Mouse (Mus musculus) stomach, postnatal 0 days (tissue): ENCODE measurements around the gene Raly. TPM values are rescaled to one million over a fixed set of nuclear protein-coding genes. Genes with fewer than 3 reads are reported as not detected.
"Not testable (repeated sequence)": the region's sequence is repeated elsewhere in the genome, so short reads cannot be mapped to it uniquely, and the experiment has no call there.

Source experiments
- ATAC-seq: fragments of 200-750 bp; cut with Nextera tagmentation; 2 replicates; pipeline ENCODE4 v1.8.0; 2017; ENCODE audit not compliant: low FRiP score, low TSS enrichment
- DNase-seq: peaks from one replicate; pipeline ENCODE4 v3.0.0-alpha.2; 2016; ENCODE audit warnings: low spot score
- H3K27ac ChIP-seq: fragments of 300-500 bp; sonication (generic); replicated peaks from 2 replicates; pipeline ENCODE4 v1.5.1; 2014; ENCODE audit warnings: mild to moderate bottlenecking, control low read depth
- H3K27me3 ChIP-seq: fragments of 300-500 bp; sonication (generic); 2 replicates; pipeline ENCODE4 v1.6.1; 2014; ENCODE audit warnings: low read length; ENCODE audit not compliant: control insufficient read depth, insufficient read depth
- H3K36me3 ChIP-seq: fragments of 300-500 bp; sonication (generic); 2 replicates; pipeline ENCODE4 v1.6.1; 2014; ENCODE audit warnings: low read length, mixed read lengths; ENCODE audit not compliant: control insufficient read depth, insufficient read depth
- H3K4me1 ChIP-seq: fragments of 300-500 bp; sonication (generic); replicated peaks from 2 replicates; pipeline ENCODE4 v1.6.1; 2014; ENCODE audit warnings: antibody characterized with exemption; ENCODE audit not compliant: control insufficient read depth, insufficient read depth
- H3K4me2 ChIP-seq: fragments of 300-500 bp; sonication (generic); replicated peaks from 2 replicates; pipeline ENCODE4 v1.6.1; 2014; ENCODE audit warnings: low read depth, mild to moderate bottlenecking, control low read depth, moderate library complexity
- H3K4me3 ChIP-seq: fragments of 300-500 bp; sonication (generic); 2 replicates; pipeline ENCODE4 v1.5.1; 2014; ENCODE audit warnings: low read depth, low read length, control low read depth
- H3K9ac ChIP-seq: fragments of 300-500 bp; sonication (generic); 2 replicates; pipeline ENCODE4 v1.6.1; 2014; ENCODE audit warnings: mild to moderate bottlenecking, low read length, control low read depth, mixed read lengths
- H3K9me3 ChIP-seq: fragments of 300-500 bp; sonication (generic); 2 replicates; pipeline ENCODE4 v1.6.1; 2016; ENCODE audit warnings: low read length; ENCODE audit not compliant: control insufficient read depth
- CTCF ChIP-seq: IDR thresholded peaks from 2 replicates; pipeline ENCODE4 v1.5.1; 2016; ENCODE audit warnings: antibody characterized with exemption, low read depth, mild to moderate bottlenecking, moderate library complexity
- EP300 ChIP-seq: optimal IDR thresholded peaks from 2 replicates; pipeline ENCODE3; 2016; ENCODE audit warnings: antibody characterized with exemption
- WGBS: fragments of 180-500 bp; shearing (Covaris S2); extraction: QIAGEN DNeasy Blood & Tissue Kit; methylation state at CpG from one replicate; pipeline ENCODE4 v1.1.7; 2014; 5-methylcytosine and 5-hydroxymethylcytosine counted together
- polyA plus RNA-seq: library from polyadenylated mRNA; unstranded; fragments of >200 nt; fragmentation: Nextera tagmentation; extraction: Ambion mirVana; gene quantifications from 2 replicates; pipeline ENCODE4 v1.2.1, GENCODE M21; 2015

Gene Raly
- polyA plus RNA-seq, 1 experiment from 2014 or later = 18.7 TPM

GRCm38 (mm10) chr2:154908223-154908622 is 117.3 kb downstream of the Raly start:
- not testable (repeated sequence) for H3K4me3 ChIP-seq, H3K27ac ChIP-seq, H3K36me3 ChIP-seq, ATAC-seq, DNase-seq, H3K9ac ChIP-seq, H3K9me3 ChIP-seq, H3K4me1 ChIP-seq, H3K27me3 ChIP-seq, H3K4me2 ChIP-seq
- peak; percentile 30 for TF ChIP-seq CTCF
- WGBS = 13% methylated on average over 1 of the region's 2 CpGs

- 79% methylated on average over 6 of the region's 6 CpGs for WGBS
- DNase-seq (no peak), ATAC-seq (no peak)
- H3K9ac ChIP-seq = no peak overlapping the region
- TF ChIP-seq EP300 (no peak), CTCF (peak; percentile 38)
- no peak overlapping the region for H3K4me3 ChIP-seq
- no peak overlapping the region for H3K27ac ChIP-seq
- no peak overlapping the region for H3K4me2 ChIP-seq
- H3K36me3 ChIP-seq = no peaks in the 10 kb centered on the region
- no peaks in the 10 kb centered on the region for H3K9me3 ChIP-seq
- H3K4me1 ChIP-seq = no peaks in the 10 kb centered on the region
- H3K27me3 ChIP-seq = no peaks in the 10 kb centered on the region
Measured at GRCm38 (mm10) chr2:154909789-154910188, 118.9 kb downstream of the Raly start.

GRCm38 (mm10) chr2:154915922-154916541 is 125.1 kb downstream of the Raly start:
- no peak overlapping the region for H3K4me2 ChIP-seq
- H3K36me3 ChIP-seq = no peaks in the 10 kb centered on the region
- no peaks in the 10 kb centered on the region for H3K9me3 ChIP-seq
- no peak overlapping the region for H3K4me3 ChIP-seq
- WGBS = 59% methylated on average over 12 of the region's 12 CpGs
- no peaks in the 10 kb centered on the region for H3K4me1 ChIP-seq
- DNase-seq = no peak
- no peak for TF ChIP-seq CTCF
- TF ChIP-seq EP300 = no peak
- no peak overlapping the region for H3K27ac ChIP-seq
- ATAC-seq = no peak
- no peak overlapping the region for H3K9ac ChIP-seq
- H3K27me3 ChIP-seq = no peaks in the 10 kb centered on the region

- no peaks in the 10 kb centered on the region for H3K4me1 ChIP-seq
- ATAC-seq (no peak), DNase-seq (peak; percentile 27)
- no peaks in the 10 kb centered on the region for H3K9me3 ChIP-seq
- H3K27me3 ChIP-seq = no peaks in the 10 kb centered on the region
- 25% methylated on average over 2 of the region's 2 CpGs for WGBS
- H3K36me3 ChIP-seq = no peaks in the 10 kb centered on the region
- no peak overlapping the region for H3K4me3 ChIP-seq
- no peak overlapping the region for H3K9ac ChIP-seq
- no peak overlapping the region for H3K4me2 ChIP-seq
- no peak overlapping the region for H3K27ac ChIP-seq
- no peak for TF ChIP-seq EP300
- peak; percentile 75 for TF ChIP-seq CTCF
Measured at GRCm38 (mm10) chr2:154916547-154916946, 125.7 kb downstream of the Raly start.

Other genes with a start within 250 kb of the Raly start
- gene 1700003F12Rik, start 244.0 kb upstream of the Raly start, polyA plus RNA-seq = 0.87 and 0.89 TPM in 2 replicates
- gene Actl10, start 239.3 kb upstream of the Raly start, polyA plus RNA-seq = not detected in 2 replicates
- gene Necab3, start 232.2 kb upstream of the Raly start, polyA plus RNA-seq = 0.50 and 0.70 TPM in 2 replicates
- gene E2f1, start 221.2 kb upstream of the Raly start, polyA plus RNA-seq = 5.7 and 6.1 TPM in 2 replicates
- gene Pxmp4, start 187.4 kb upstream of the Raly start, polyA plus RNA-seq = 49.7 and 52.8 TPM in 2 replicates
- 0.27 and 0.45 TPM in 2 replicates for gene Zfp341, start 177.8 kb upstream of the Raly start, polyA plus RNA-seq
- gene 4930519P11Rik, start 177.7 kb upstream of the Raly start, polyA plus RNA-seq = 0.22 and 0.28 TPM in 2 replicates
- gene Chmp4b, start 139.4 kb upstream of the Raly start, polyA plus RNA-seq = 37.3 and 42.7 TPM in 2 replicates
- not detected in 2 replicates for gene Gm14214, start 21.1 kb upstream of the Raly start, polyA plus RNA-seq
- gene a, start 306 bp downstream of the Raly start, polyA plus RNA-seq = 0.41 and 0.65 TPM in 2 replicates
- 77.2 and 83.9 TPM in 2 replicates for gene Eif2s2, start 101.8 kb downstream of the Raly start, polyA plus RNA-seq
- gene Gm14226, start 227.2 kb downstream of the Raly start, polyA plus RNA-seq = 0.24 and 0.48 TPM in 2 replicates